Mouse (Mus musculus): ENCODE data around the gene Rrp15. TPM values are rescaled to one million over a fixed set of nuclear protein-coding genes. Genes with fewer than 3 reads are reported as not detected.

Gene Rrp15
- polyA plus RNA-seq, 1 experiment from 2014 or later, result 33.1 TPM

DNA sequence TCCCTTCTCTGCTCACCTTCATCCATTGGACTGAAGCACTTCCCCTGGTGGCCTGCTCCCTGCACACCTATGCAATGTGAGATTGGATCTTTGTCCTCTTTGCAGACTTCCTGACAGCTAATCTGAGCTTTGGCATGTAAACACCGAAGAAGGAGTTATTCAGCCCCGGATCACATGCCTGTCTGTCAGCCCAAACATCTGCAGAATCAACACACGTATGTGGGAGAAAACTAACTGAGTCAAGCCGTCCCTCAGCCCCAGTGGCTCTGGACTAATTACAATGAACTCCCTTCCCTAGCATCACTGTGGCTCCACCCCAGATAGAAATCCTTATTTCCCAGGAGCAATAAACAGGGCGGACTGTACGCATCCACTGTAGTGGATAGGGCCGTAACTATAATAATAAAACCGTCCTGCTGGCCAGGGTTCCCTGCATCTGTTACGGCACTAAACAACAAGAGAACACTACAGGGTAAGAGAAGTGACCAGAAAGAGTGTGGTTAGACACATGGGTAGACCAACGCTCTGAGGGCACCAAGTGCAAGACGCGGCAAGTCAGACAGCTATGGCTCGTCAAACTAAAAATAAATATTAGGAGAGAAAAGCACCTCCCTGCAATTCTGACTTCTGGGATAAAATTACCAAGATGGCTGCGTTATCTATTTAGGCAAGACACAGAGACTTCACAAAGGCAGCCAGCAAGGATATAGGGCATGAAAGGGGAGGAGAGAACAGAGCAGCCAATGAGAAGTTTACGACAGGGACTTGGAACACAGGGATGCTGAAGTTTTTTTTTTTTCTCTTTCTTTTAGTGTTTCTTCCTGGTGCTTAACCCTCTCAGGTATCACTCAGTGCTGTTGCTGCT is 46.5 kb downstream of the Rrp15 start:
- DNase-seq (ENCODE audit: low spot score) (no peak), ATAC-seq (ENCODE audit: low FRiP score, low TSS enrichment) (no peak)
- Histone ChIP-seq H3K27ac (replicated peaks) (peak overlapping the region; percentile 58; the same call in 1 of the 2 replicates), H3K27me3 (ENCODE audit: control insufficient read depth, insufficient read depth, low read length) (no peaks in the 10 kb centered on the region), H3K4me3 (ENCODE audit: low read depth, low read length) (peak overlapping the region; percentile 63), H3K9ac (ENCODE audit: low read length) (peak overlapping the region; percentile 5; the same call in 1 of the 2 replicates), H3K9me3 (ENCODE audit: control insufficient read depth, low read length) (no peaks in the 10 kb centered on the region), H3K36me3 (ENCODE audit: control insufficient read depth, insufficient read depth, low read length) (no peaks in the 10 kb centered on the region), H3K4me1 (replicated peaks; ENCODE audit: control insufficient read depth, insufficient read depth) (no peaks in the 10 kb centered on the region), H3K4me2 (replicated peaks; ENCODE audit: low read depth) (peak overlapping the region; percentile 92)
- TF ChIP-seq EP300 (optimal IDR thresholded peaks at IDR 0.05) (no peak), CTCF (IDR thresholded peaks at IDR 0.05; ENCODE audit: low read depth) (no peak)
- 9% methylated on average over 15 of the region's 15 CpGs for WGBS

DNA sequence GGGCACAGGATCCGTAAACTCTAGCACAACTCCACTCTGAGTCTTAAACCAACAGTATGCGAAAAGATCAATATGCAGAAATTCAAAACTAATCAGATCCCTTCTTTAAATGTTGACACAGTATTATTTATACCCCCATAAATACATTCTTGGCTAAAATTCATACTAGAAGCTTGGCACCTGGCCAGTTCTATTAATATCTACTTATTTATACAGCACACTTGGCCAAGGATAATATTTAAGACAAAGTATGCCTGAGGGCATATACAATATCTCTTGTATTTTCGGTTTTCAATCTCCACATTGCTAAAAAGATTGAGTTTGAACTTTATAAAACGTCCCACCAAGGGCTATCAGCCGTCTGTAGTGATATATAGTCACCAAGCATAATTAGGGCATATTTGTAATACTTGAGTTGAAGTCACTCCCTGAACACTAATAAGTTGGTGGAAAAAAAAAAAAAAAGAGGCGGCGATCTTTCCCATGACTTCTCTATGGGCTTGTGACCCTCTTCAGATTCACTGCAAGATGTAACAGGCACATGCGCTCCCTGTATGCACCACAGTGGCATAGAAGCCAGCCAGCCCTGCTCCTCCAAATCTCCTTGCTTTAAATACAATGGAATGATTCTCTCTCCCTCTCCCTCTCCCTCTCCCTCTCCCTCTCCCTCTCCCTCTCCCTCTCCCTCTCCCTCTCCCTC is 47.8 kb downstream of the Rrp15 start:
- no peak overlapping the region for H3K9ac ChIP-seq (ENCODE audit: low read length)
- DNase-seq (ENCODE audit: low spot score) (no peak), ATAC-seq (ENCODE audit: low FRiP score, low TSS enrichment) (no peak)
- no peak for TF ChIP-seq CTCF (IDR thresholded peaks at IDR 0.05; ENCODE audit: low read depth)
- TF ChIP-seq EP300 (optimal IDR thresholded peaks at IDR 0.05), result no peak
- no peaks in the 10 kb centered on the region for H3K4me1 ChIP-seq (replicated peaks; ENCODE audit: control insufficient read depth, insufficient read depth)
- no peak overlapping the region for H3K27ac ChIP-seq (replicated peaks)
- H3K36me3 ChIP-seq (ENCODE audit: control insufficient read depth, insufficient read depth, low read length), result no peaks in the 10 kb centered on the region
- H3K4me2 ChIP-seq (replicated peaks; ENCODE audit: low read depth), result peak overlapping the region; percentile 14; the same call in 1 of the 2 replicates
- no peak overlapping the region for H3K4me3 ChIP-seq (ENCODE audit: low read depth, low read length)
- H3K27me3 ChIP-seq (ENCODE audit: control insufficient read depth, insufficient read depth, low read length), result no peaks in the 10 kb centered on the region
- WGBS, result 21% methylated on average over 8 of the region's 8 CpGs
- H3K9me3 ChIP-seq (ENCODE audit: control insufficient read depth, low read length), result no peaks in the 10 kb centered on the region

GRCm38 (mm10) chr1:186700496-186700895 is 48.7 kb downstream of the Rrp15 start:
- Histone ChIP-seq H3K4me1 (replicated peaks; ENCODE audit: control insufficient read depth, insufficient read depth) (0 out of 2 replicates have a peak, but pooled peaks cover 3% of the 10 kb centered on the region), H3K36me3 (ENCODE audit: control insufficient read depth, insufficient read depth, low read length) (no peaks in the 10 kb centered on the region), H3K9ac (ENCODE audit: low read length) (no peak overlapping the region), H3K4me3 (ENCODE audit: low read depth, low read length) (no peak overlapping the region), H3K27ac (replicated peaks) (no peak overlapping the region), H3K4me2 (replicated peaks; ENCODE audit: low read depth) (peak overlapping the region; percentile 14; the same call in 1 of the 2 replicates), H3K27me3 (ENCODE audit: control insufficient read depth, insufficient read depth, low read length) (no peaks in the 10 kb centered on the region), H3K9me3 (ENCODE audit: control insufficient read depth, low read length) (no peaks in the 10 kb centered on the region)
- ATAC-seq (ENCODE audit: low FRiP score, low TSS enrichment) (no peak), DNase-seq (ENCODE audit: low spot score) (no peak)
- TF ChIP-seq CTCF (IDR thresholded peaks at IDR 0.05; ENCODE audit: low read depth) (no peak), EP300 (optimal IDR thresholded peaks at IDR 0.05) (no peak)
- 74% methylated on average over 3 of the region's 3 CpGs for WGBS

DNA sequence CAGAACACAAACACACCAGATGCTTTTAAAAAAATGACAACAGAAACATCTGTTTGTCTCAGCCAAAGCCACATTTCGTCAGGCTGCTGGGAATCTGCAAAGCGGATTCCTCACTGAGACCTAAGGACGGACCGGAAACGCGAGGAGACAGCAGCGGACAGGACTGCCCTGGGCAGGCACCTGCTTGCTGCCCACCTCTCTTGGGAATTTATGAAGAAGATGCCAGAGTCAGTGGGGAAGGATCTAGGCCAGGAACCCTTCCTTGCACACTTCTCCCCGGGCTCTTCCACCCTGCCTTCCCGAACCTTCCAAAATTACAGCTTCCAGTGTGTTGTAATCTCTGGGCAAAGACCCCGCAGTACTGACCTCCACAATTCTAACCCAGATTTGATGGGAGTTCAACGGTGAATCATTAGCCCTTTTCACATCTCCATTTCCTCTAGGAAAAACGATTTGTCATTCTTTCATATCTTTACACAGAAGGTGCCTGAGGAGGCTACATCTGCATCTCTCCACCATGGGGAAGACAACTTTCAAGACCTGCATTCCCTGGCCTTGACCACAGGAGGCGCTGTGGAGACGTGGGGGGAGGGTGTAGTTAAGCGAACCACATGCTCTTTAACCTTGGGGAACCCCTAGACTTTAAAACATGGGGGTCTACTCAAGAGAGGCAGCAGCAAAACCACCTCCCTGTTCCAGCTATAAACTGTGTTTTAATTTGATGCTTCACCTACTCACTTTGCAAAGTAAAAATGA is 50.4 kb downstream of the Rrp15 start:
- H3K27me3 ChIP-seq (ENCODE audit: control insufficient read depth, insufficient read depth, low read length), result no peaks in the 10 kb centered on the region
- H3K4me3 ChIP-seq (ENCODE audit: low read depth, low read length), result no peak overlapping the region
- H3K4me2 ChIP-seq (replicated peaks; ENCODE audit: low read depth), result no peak overlapping the region
- no peak overlapping the region for H3K9ac ChIP-seq (ENCODE audit: low read length)
- DNase-seq (ENCODE audit: low spot score) (no peak), ATAC-seq (ENCODE audit: low FRiP score, low TSS enrichment) (no peak)
- WGBS, result 75% methylated on average over 15 of the region's 15 CpGs
- 0 out of 2 replicates have a peak, but pooled peaks cover 3% of the 10 kb centered on the region for H3K4me1 ChIP-seq (replicated peaks; ENCODE audit: control insufficient read depth, insufficient read depth)
- H3K27ac ChIP-seq (replicated peaks), result no peak overlapping the region
- H3K36me3 ChIP-seq (ENCODE audit: control insufficient read depth, insufficient read depth, low read length), result no peaks in the 10 kb centered on the region
- H3K9me3 ChIP-seq (ENCODE audit: control insufficient read depth, low read length), result no peaks in the 10 kb centered on the region
- TF ChIP-seq CTCF (IDR thresholded peaks at IDR 0.05; ENCODE audit: low read depth) (peak; percentile 63), EP300 (optimal IDR thresholded peaks at IDR 0.05) (no peak)

DNA sequence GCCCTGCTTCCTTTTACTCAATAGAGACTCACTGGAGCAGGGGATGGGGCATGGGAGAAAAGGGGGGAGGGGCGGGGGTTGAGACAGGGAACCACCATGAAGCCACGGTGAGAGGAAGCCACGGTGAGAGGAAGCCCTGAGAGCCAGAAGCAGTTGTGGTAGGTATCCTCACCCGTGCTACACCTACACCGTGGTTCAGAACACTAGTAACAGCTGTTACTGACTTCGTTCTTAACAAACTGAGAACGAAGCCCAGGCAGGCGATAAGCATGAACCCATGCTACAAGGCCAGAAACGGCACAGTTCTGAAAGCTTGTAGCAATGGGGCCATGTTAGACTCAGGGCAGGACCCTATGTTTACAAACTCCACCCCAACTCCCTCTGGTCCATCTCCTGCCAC is 52.9 kb downstream of the Rrp15 start:
- H3K27me3 ChIP-seq (ENCODE audit: control insufficient read depth, insufficient read depth, low read length), result no peaks in the 10 kb centered on the region
- H3K9me3 ChIP-seq (ENCODE audit: control insufficient read depth, low read length), result no peaks in the 10 kb centered on the region
- H3K36me3 ChIP-seq (ENCODE audit: control insufficient read depth, insufficient read depth, low read length), result no peaks in the 10 kb centered on the region
- no peak overlapping the region for H3K4me2 ChIP-seq (replicated peaks; ENCODE audit: low read depth)
- TF ChIP-seq EP300 (optimal IDR thresholded peaks at IDR 0.05) (no peak), CTCF (IDR thresholded peaks at IDR 0.05; ENCODE audit: low read depth) (no peak)
- ATAC-seq (ENCODE audit: low FRiP score, low TSS enrichment), result no peak
- no peak overlapping the region for H3K4me3 ChIP-seq (ENCODE audit: low read depth, low read length)
- no peak overlapping the region for H3K9ac ChIP-seq (ENCODE audit: low read length)
- no peak for DNase-seq (ENCODE audit: low spot score)
- H3K4me1 ChIP-seq (replicated peaks; ENCODE audit: control insufficient read depth, insufficient read depth), result 0 out of 2 replicates have a peak, but pooled peaks cover 3% of the 10 kb centered on the region
- no peak overlapping the region; the same call in 1 of the 2 replicates for H3K27ac ChIP-seq (replicated peaks)
- 83% methylated on average over 9 of the region's 9 CpGs for WGBS
